Mouse (Mus musculus) stomach, postnatal 0 days (tissue): ENCODE measurements around the gene Ap4s1. TPM values are rescaled to one million over a fixed set of nuclear protein-coding genes. Genes with fewer than 3 reads are reported as not detected.

Experiments used
- ATAC-seq: fragments of 200-750 bp; cut with Nextera tagmentation; 2 replicates; pipeline ENCODE4 v1.8.0; 2017; ENCODE audit not compliant: low FRiP score, low TSS enrichment
- DNase-seq: peaks from one replicate; pipeline ENCODE4 v3.0.0-alpha.2; 2016; ENCODE audit warnings: low spot score
- H3K27ac ChIP-seq: fragments of 300-500 bp; sonication (generic); replicated peaks from 2 replicates; pipeline ENCODE4 v1.5.1; 2014; ENCODE audit warnings: mild to moderate bottlenecking, control low read depth
- H3K27me3 ChIP-seq: fragments of 300-500 bp; sonication (generic); 2 replicates; pipeline ENCODE4 v1.6.1; 2014; ENCODE audit warnings: low read length; ENCODE audit not compliant: control insufficient read depth, insufficient read depth
- H3K36me3 ChIP-seq: fragments of 300-500 bp; sonication (generic); 2 replicates; pipeline ENCODE4 v1.6.1; 2014; ENCODE audit warnings: low read length, mixed read lengths; ENCODE audit not compliant: control insufficient read depth, insufficient read depth
- H3K4me1 ChIP-seq: fragments of 300-500 bp; sonication (generic); replicated peaks from 2 replicates; pipeline ENCODE4 v1.6.1; 2014; ENCODE audit warnings: antibody characterized with exemption; ENCODE audit not compliant: control insufficient read depth, insufficient read depth
- H3K4me2 ChIP-seq: fragments of 300-500 bp; sonication (generic); replicated peaks from 2 replicates; pipeline ENCODE4 v1.6.1; 2014; ENCODE audit warnings: low read depth, mild to moderate bottlenecking, control low read depth, moderate library complexity
- H3K4me3 ChIP-seq: fragments of 300-500 bp; sonication (generic); 2 replicates; pipeline ENCODE4 v1.5.1; 2014; ENCODE audit warnings: low read depth, low read length, control low read depth
- H3K9ac ChIP-seq: fragments of 300-500 bp; sonication (generic); 2 replicates; pipeline ENCODE4 v1.6.1; 2014; ENCODE audit warnings: mild to moderate bottlenecking, low read length, control low read depth, mixed read lengths
- H3K9me3 ChIP-seq: fragments of 300-500 bp; sonication (generic); 2 replicates; pipeline ENCODE4 v1.6.1; 2016; ENCODE audit warnings: low read length; ENCODE audit not compliant: control insufficient read depth
- CTCF ChIP-seq: IDR thresholded peaks from 2 replicates; pipeline ENCODE4 v1.5.1; 2016; ENCODE audit warnings: antibody characterized with exemption, low read depth, mild to moderate bottlenecking, moderate library complexity
- EP300 ChIP-seq: optimal IDR thresholded peaks from 2 replicates; pipeline ENCODE3; 2016; ENCODE audit warnings: antibody characterized with exemption
- WGBS: fragments of 180-500 bp; shearing (Covaris S2); extraction: QIAGEN DNeasy Blood & Tissue Kit; methylation state at CpG from one replicate; pipeline ENCODE4 v1.1.7; 2014; 5-methylcytosine and 5-hydroxymethylcytosine counted together
- polyA plus RNA-seq: library from polyadenylated mRNA; unstranded; fragments of >200 nt; fragmentation: Nextera tagmentation; extraction: Ambion mirVana; gene quantifications from 2 replicates; pipeline ENCODE4 v1.2.1, GENCODE M21; 2015

Gene Ap4s1
- polyA plus RNA-seq, 1 experiment from 2014 or later, result 28.8 TPM

DNA sequence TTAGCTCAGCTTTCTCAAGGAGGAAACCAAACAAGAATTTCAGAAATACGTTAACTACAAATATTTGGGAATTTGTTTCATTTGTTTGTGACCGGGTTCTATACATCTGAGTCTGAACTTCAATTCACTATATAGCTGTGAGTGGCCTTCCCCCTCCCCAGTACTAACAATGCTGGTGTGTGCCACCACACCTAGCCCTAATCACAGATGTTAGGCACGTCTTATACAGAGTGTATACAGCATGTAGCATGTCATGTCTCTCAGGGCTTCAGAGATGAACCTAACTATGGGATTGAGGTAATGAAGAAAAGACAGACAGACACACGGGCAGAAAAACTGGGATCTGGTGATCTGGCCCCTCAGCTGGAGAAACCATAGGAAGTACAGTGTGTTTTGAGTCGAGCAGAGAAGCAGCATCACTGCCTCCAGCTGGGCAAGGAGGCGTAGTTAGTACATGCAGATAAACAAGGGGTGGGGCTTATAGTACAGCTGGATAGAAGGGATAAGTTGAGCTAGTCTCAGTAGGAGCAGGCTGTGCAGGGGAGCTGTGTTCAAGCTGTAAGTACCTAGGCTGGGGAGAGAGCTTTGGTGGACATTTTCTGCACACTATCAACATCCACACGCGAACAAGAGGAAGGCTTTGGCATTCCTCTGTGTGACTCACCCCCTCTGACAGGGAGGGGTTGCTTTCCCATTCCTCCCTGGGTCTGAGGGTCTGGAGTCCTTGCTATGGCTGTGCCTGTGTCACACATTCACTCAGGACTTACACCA is 9.0 kb downstream of the Ap4s1 start:
- Histone ChIP-seq H3K4me3 (no peak overlapping the region), H3K27ac (peak overlapping the region; percentile 30; the same call in 1 of the 2 replicates), H3K36me3 (no peaks in the 10 kb centered on the region), H3K9ac (no peak overlapping the region), H3K27me3 (no peaks in the 10 kb centered on the region), H3K4me1 (no peaks in the 10 kb centered on the region), H3K9me3 (no peaks in the 10 kb centered on the region), H3K4me2 (no peak overlapping the region)
- WGBS, result 37% methylated on average over 8 of the region's 8 CpGs
- TF ChIP-seq EP300 (no peak), CTCF (peak; percentile 12; the same call in 1 of the 2 replicates)
- ATAC-seq, result peak; percentile 54
- no peak for DNase-seq

DNA sequence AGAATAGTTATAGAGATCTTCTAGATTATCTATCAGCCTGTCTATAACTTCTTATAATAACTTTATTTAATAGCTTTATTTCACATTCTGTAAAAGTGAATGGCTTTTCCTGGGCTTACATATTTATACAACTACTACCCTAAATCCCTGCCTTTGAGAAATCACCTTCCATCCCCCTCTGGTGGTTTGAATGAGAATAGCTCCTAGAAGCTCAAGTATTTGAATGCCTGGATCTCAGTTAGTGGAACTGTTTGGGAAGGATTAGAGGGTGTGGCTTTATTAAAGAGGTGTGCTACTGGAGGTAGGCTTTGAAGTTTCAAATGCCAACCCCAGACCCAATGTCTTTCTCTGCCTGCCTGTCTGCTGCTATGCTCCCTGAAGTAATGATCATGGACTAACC is 10.9 kb downstream of the Ap4s1 start:
- Histone ChIP-seq H3K4me3 (no peak overlapping the region), H3K27me3 (no peaks in the 10 kb centered on the region), H3K9ac (no peak overlapping the region), H3K4me2 (no peak overlapping the region), H3K27ac (no peak overlapping the region), H3K36me3 (no peaks in the 10 kb centered on the region), H3K9me3 (no peaks in the 10 kb centered on the region), H3K4me1 (no peaks in the 10 kb centered on the region)
- DNase-seq, result no peak
- ATAC-seq, result no peak
- TF ChIP-seq EP300 (no peak), CTCF (peak; percentile 36)

DNA sequence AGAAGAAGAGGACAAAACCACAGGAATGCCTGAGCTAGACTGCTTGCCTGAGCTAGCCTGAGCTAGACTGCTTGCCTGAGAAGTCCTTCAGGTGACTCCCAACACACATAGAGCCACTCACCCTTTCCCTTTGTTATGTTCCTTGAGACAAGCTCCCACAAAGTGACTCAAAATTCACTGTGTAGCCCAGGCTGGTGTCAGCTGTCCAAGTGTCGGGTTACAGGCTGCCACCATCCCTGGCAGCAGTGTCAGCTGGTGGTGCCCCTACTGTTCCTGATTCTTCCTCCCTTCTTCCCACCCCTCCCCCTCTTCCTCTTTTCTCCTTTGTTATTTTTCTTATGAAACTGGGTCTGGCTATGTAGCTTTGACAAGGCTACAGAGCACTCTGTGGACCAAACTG is 13.0 kb downstream of the Ap4s1 start:
- H3K4me3 ChIP-seq, result no peak overlapping the region

DNA sequence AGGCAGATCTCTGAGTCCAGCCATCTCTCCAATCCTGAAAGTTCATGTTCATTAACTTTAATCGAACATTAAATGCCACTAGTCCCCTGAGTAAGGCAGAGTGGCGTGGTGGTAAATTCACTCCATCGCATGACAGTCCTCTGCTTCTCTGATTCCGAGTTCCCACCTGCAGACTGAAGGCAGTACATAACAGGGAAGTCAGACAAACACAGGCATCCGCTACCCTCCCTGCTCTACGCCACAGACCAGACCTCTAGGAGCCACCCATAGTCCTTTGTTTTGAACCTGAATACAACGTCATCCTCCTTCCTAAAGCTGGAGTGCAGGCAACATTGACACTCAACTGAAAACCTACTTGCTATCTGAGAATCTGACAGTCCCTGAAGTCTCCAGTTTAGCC is 13.7 kb downstream of the Ap4s1 start:
- Histone ChIP-seq H3K27me3 (no peaks in the 10 kb centered on the region), H3K4me3 (no peak overlapping the region), H3K27ac (no peak overlapping the region), H3K4me1 (no peaks in the 10 kb centered on the region), H3K4me2 (no peak overlapping the region), H3K9ac (no peak overlapping the region), H3K9me3 (no peaks in the 10 kb centered on the region), H3K36me3 (no peaks in the 10 kb centered on the region)
- 77% methylated on average over 7 of the region's 7 CpGs for WGBS
- ATAC-seq, result no peak
- DNase-seq, result no peak
- TF ChIP-seq EP300, result no peak
- TF ChIP-seq CTCF, result no peak

More for the DNA sequence above, 13.0 kb downstream of the Ap4s1 start:
- Histone ChIP-seq H3K4me2 (no peak overlapping the region), H3K36me3 (no peaks in the 10 kb centered on the region), H3K27ac (no peak overlapping the region), H3K27me3 (no peaks in the 10 kb centered on the region), H3K9ac (no peak overlapping the region), H3K9me3 (no peaks in the 10 kb centered on the region), H3K4me1 (no peaks in the 10 kb centered on the region)
- TF ChIP-seq CTCF, result no peak
- TF ChIP-seq EP300, result no peak
- no peak for DNase-seq
- no peak for ATAC-seq
- WGBS, result 74% methylated on average over 1 of the region's 1 CpGs

DNA sequence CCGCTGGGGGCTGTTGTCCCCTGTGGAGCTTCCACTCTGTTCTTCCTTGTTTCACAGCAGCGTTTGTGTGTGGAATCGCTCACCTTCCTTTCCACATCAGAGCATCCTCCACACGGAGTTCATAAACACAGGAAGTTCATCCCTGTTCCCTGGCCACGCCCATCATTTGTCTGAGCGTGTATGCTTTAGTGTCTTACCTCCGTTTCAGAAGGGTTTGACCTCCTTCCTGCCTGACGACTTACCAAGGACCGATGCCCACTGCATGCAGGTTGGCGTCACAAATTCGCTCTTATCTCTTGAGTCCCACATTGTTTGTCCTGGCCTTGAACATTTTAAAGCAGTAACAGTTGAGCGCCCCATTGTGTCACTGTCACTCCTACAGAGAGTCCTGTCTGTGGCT is 14.9 kb downstream of the Ap4s1 start:
- H3K27me3 ChIP-seq, result no peaks in the 10 kb centered on the region
- H3K27ac ChIP-seq, result no peak overlapping the region
- no peaks in the 10 kb centered on the region for H3K36me3 ChIP-seq
- H3K4me1 ChIP-seq, result no peaks in the 10 kb centered on the region
- H3K4me3 ChIP-seq, result no peak overlapping the region
- 55% methylated on average over 12 of the region's 12 CpGs for WGBS
- ATAC-seq (no peak), DNase-seq (no peak)
- no peak overlapping the region for H3K4me2 ChIP-seq
- H3K9ac ChIP-seq, result no peak overlapping the region
- H3K9me3 ChIP-seq, result no peaks in the 10 kb centered on the region
- TF ChIP-seq CTCF (no peak), EP300 (no peak)

GRCm38 (mm10) chr12:51706673-51707235 is 15.9 kb downstream of the Ap4s1 start:
- TF ChIP-seq EP300, result no peak
- TF ChIP-seq CTCF, result peak; percentile 32; the same call in 1 of the 2 replicates
- ATAC-seq (peak; percentile 73), DNase-seq (peak; percentile 36)
- Histone ChIP-seq H3K4me3 (no peak overlapping the region), H3K4me2 (no peak overlapping the region), H3K36me3 (no peaks in the 10 kb centered on the region), H3K27ac (no peak overlapping the region), H3K27me3 (no peaks in the 10 kb centered on the region), H3K4me1 (no peaks in the 10 kb centered on the region), H3K9ac (no peak overlapping the region), H3K9me3 (no peaks in the 10 kb centered on the region)
- WGBS, result 62% methylated on average over 5 of the region's 5 CpGs
